Mouse (Mus musculus) midbrain, embryonic 14.5 days (tissue): ENCODE measurements around the gene Ephb4. TPM values are rescaled to one million over a fixed set of nuclear protein-coding genes. Genes with fewer than 3 reads are reported as not detected.

Source experiments
- ATAC-seq: fragments of 200-750 bp; cut with Nextera tagmentation; 2 replicates; pipeline ENCODE4 v1.8.0; 2017; ENCODE audit warnings: moderate number of reproducible peaks, moderate library complexity; ENCODE audit not compliant: low FRiP score, low TSS enrichment
- DNase-seq: peaks from one replicate; pipeline ENCODE4 v3.0.0-alpha.2; 2015
- H3K27ac ChIP-seq: fragments of 300-500 bp; sonication (generic); replicated peaks from 2 replicates; pipeline ENCODE4 v1.5.1; 2014; ENCODE audit warnings: mild to moderate bottlenecking, low read depth, low read length, moderate library complexity
- H3K27me3 ChIP-seq: fragments of 300-500 bp; sonication (generic); 2 replicates; pipeline ENCODE4 v1.6.1; 2014; ENCODE audit warnings: low read length, control low read depth, mixed read lengths; ENCODE audit not compliant: control insufficient read depth, insufficient read depth
- H3K36me3 ChIP-seq: fragments of 300-500 bp; sonication (generic); 2 replicates; pipeline ENCODE4 v1.6.1; 2014; ENCODE audit warnings: low read length, control low read depth; ENCODE audit not compliant: control insufficient read depth, insufficient read depth
- H3K4me1 ChIP-seq: fragments of 300-500 bp; sonication (generic); 2 replicates; pipeline ENCODE4 v1.6.1; 2014; ENCODE audit warnings: mild to moderate bottlenecking, antibody characterized with exemption, low read length, control low read depth; ENCODE audit not compliant: control insufficient read depth, insufficient read depth
- H3K4me2 ChIP-seq: fragments of 300-500 bp; sonication (generic); 2 replicates; pipeline ENCODE4 v1.6.1; 2014; ENCODE audit warnings: mild to moderate bottlenecking, low read length, moderate library complexity
- H3K4me3 ChIP-seq: fragments of 300-500 bp; sonication (generic); replicated peaks from 2 replicates; pipeline ENCODE4 v1.5.1; 2014; ENCODE audit warnings: low read depth, low read length
- H3K9ac ChIP-seq: fragments of 300-500 bp; sonication (generic); replicated peaks from 2 replicates; pipeline ENCODE4 v1.6.1; 2014; ENCODE audit warnings: mild to moderate bottlenecking, low read length, moderate library complexity
- H3K9me3 ChIP-seq: fragments of 300-500 bp; sonication (generic); 2 replicates; pipeline ENCODE4 v1.6.1; 2016; ENCODE audit warnings: low read length, control low read depth, mixed read lengths; ENCODE audit not compliant: control insufficient read depth
- WGBS: fragments of 180-500 bp; shearing (Covaris S2); extraction: QIAGEN DNeasy Blood & Tissue Kit; methylation state at CpG from one replicate; pipeline ENCODE4 v1.1.7; 2014; 5-methylcytosine and 5-hydroxymethylcytosine counted together
- polyA plus RNA-seq: library from polyadenylated mRNA; unstranded; fragments of >200 nt; fragmentation: Nextera tagmentation; extraction: Ambion mirVana; gene quantifications from 2 replicates; pipeline ENCODE4 v1.2.1, GENCODE M21; 2014

The Ephb4 gene
- polyA plus RNA-seq, 1 experiment from 2014 or later: 8.5 TPM

DNA sequence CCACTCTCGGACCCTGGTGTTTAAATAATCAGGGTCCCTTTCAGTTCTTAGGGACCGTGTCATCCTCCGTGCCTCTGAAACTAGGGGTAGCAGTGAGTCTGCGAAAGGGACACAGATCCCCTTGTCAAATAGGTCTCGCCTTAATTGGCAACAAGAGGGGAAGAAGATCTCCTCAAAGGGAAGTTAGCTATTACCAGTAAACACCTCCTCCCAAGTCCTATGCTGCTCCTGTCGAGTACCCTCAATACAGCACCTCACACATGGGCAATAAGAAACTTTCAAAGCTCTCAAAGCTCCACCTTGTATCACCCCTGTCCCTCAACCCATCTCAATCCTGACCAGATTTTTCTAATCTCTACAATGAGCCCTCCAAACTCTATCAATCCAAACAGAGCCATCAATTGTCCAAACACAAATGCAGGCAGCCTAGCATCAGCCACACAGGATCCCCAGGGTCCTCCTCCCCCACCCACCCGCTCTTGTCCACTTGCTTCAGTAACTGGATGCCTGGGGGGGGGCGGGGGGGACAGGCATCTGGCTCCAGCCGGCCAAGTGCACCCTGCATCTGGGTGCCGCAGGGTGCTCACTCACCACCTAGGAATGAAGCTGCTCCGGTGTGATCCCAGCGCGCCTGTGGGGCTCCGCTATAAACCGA is 16.9 kb upstream of the Ephb4 start:
- Histone ChIP-seq H3K9me3 (no peaks in the 10 kb centered on the region), H3K27ac (peak overlapping the region; percentile 75), H3K4me1 (peaks cover 8% of the 10 kb centered on the region; the same call in 1 of the 2 replicates), H3K4me3 (peak overlapping the region; percentile 54), H3K9ac (peak overlapping the region; percentile 81), H3K36me3 (peaks cover 5% of the 10 kb centered on the region; the same call in 1 of the 2 replicates), H3K4me2 (peak overlapping the region; percentile 75), H3K27me3 (no peaks in the 10 kb centered on the region)
- 15% methylated on average over 15 of the region's 15 CpGs for WGBS
- peak; percentile 56 for ATAC-seq
- no peak for DNase-seq

DNA sequence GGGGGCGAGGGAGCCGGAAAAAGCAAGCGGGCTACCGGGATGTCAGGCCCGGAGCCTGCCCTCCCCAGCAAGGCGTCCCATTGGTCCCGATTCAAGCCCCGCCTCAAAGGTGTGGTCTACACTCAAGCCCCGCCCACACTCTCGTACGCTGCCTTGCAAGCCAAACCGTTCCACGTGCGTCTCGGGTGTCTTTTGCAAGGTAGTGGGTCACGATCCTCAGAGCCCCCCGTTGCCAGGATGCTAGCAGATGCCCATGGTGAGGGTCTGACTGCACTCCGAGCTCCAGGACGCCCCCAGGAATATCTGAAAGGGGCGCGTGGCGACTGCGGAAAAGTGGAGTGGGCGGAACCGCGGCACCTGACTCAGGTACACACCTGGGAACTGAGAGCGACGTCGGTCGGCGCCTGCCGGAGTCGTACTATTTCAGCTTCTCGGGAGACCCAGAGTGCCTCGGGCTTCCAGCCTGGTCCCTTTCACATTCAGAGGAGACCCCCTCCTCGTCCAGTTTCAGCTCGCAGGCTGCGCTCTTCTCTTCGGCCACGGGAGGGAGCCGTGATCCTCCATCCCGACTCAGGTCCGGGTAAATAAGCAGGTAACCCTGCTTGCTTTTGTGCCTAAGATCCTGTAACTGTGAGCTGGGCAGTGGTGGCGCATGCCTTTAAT is 16.3 kb upstream of the Ephb4 start, which contains the start of gene Slc12a9:
Gene Slc12a9 (minus strand): TSS at position 86 of the 663 bp plus-strand sequence.
- peak within 1 kb of the TSS; percentile 81 for H3K9ac ChIP-seq
- peaks cover 8% of the 10 kb centered on the region; the same call in 1 of the 2 replicates for H3K4me1 ChIP-seq
- no peaks in the 10 kb centered on the region for H3K9me3 ChIP-seq
- WGBS: under 1% methylated on average over 44 of the region's 44 CpGs
- DNase-seq (peak; percentile 98), ATAC-seq (peak; percentile 92)
- H3K36me3 ChIP-seq: no peaks in the 10 kb centered on the region
- peak within 1 kb of the TSS; percentile 75 for H3K4me2 ChIP-seq
- H3K27ac ChIP-seq: peak within 1 kb of the TSS; percentile 75
- no peaks in the 10 kb centered on the region for H3K27me3 ChIP-seq
- peak within 1 kb of the TSS; percentile 54 for H3K4me3 ChIP-seq

DNA sequence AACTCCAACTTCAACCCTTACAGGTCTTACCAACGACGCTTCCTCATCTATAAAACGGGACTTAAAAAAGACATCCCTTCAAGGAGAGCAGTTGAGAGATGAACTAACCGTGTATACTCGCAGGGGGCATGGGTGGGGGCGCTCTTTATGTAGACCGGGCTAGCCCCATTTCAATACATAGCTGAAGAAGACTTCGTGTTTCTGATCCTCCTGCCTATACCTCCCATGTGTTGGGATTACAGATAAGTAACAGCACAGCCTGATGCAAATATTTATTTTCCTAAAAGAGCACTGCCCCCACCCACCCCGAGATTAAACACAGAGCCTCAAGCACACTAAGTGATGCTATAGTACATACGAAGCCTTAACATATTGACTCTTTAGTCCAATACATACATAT is 15.6 kb upstream of the Ephb4 start:
- H3K36me3 ChIP-seq: no peaks in the 10 kb centered on the region
- no peak overlapping the region for H3K9ac ChIP-seq
- WGBS: 52% methylated on average over 10 of the region's 10 CpGs
- H3K9me3 ChIP-seq: no peaks in the 10 kb centered on the region
- H3K4me3 ChIP-seq: no peak overlapping the region
- peak overlapping the region; percentile 75 for H3K4me2 ChIP-seq
- ATAC-seq (no peak), DNase-seq (no peak)
- H3K27ac ChIP-seq: no peak overlapping the region
- peaks cover 14% of the 10 kb centered on the region for H3K4me1 ChIP-seq
- H3K27me3 ChIP-seq: no peaks in the 10 kb centered on the region

DNA sequence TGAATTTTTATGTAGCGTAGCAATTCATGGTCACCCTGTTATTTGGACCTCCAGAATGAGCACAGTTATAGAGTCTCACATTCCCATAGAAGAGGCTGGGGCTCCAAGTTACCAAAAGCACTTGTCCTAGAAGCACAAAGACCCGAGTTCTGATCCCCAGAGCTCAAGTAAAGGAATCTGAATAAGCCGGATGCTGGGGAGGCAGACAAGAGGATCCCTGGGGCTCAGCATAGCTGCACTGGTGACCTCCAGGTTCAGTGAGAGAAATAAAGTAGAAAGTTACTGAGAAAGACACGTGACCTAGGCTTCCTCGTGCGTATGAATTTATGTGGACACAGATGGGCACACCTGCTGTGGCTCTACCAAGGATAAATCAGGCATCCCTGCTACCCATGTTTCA is 14.8 kb upstream of the Ephb4 start:
- WGBS: 66% methylated on average over 6 of the region's 6 CpGs
- H3K27me3 ChIP-seq: no peaks in the 10 kb centered on the region
- peaks cover 20% of the 10 kb centered on the region for H3K4me1 ChIP-seq
- H3K4me2 ChIP-seq: no peak overlapping the region
- no peaks in the 10 kb centered on the region for H3K9me3 ChIP-seq
- no peaks in the 10 kb centered on the region for H3K36me3 ChIP-seq
- H3K4me3 ChIP-seq: no peak overlapping the region
- ATAC-seq: no peak
- DNase-seq: no peak
- no peak overlapping the region for H3K27ac ChIP-seq
- H3K9ac ChIP-seq: no peak overlapping the region

DNA sequence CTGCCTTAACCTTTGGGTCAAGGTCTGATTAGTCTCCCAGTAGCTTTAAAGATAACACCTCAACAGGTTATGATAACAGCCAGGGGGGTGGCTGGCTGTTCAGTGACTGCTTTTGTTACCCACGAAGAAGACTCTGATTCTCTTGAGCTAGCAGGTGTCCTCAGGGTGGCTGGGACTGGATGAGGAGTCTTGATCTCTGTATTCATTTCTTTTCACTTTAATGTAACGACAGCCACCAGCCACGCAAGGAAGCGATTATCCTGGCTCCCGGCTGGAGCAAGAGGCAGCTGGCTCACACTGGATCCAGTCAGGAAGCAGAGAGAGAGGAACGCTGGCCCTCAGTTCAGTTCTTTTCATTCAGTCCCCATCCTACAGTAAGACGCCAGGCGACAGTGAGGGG is 12.7 kb upstream of the Ephb4 start:
- Histone ChIP-seq H3K27ac (no peak overlapping the region), H3K4me3 (no peak overlapping the region), H3K9ac (peak overlapping the region; percentile 7; the same call in 1 of the 2 replicates), H3K36me3 (no peaks in the 10 kb centered on the region), H3K4me1 (peaks cover 19% of the 10 kb centered on the region), H3K4me2 (no peak overlapping the region), H3K9me3 (no peaks in the 10 kb centered on the region), H3K27me3 (no peaks in the 10 kb centered on the region)
- DNase-seq: no peak
- 53% methylated on average over 8 of the region's 8 CpGs for WGBS
- no peak for ATAC-seq

DNA sequence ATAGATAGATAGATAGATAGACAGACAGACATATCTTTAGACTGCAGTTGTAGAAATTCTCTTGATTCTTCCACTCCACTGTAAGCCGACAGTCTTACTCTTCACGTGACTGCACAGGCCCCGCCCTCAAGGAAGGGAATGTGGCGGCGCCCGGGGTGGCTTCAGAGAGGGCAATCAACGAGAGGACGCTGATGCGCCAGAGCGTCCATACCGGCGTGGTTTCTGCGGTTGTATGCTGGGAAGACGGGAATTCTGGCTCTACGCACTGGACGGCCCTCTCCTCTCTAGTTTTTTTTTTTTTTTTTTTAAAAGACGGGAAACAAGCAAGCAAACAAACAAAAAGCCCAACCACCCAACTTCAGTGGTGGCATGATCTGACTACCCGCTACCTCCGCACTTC is 11.7 kb upstream of the Ephb4 start:
- ATAC-seq (peak; percentile 88), DNase-seq (peak; percentile 96)
- H3K4me2 ChIP-seq: peak overlapping the region; percentile 68
- peak overlapping the region; percentile 39 for H3K4me3 ChIP-seq
- WGBS: under 1% methylated on average over 19 of the region's 19 CpGs
- no peaks in the 10 kb centered on the region for H3K27me3 ChIP-seq
- H3K27ac ChIP-seq: peak overlapping the region; percentile 81
- H3K36me3 ChIP-seq: no peaks in the 10 kb centered on the region
- no peaks in the 10 kb centered on the region for H3K9me3 ChIP-seq
- peaks cover 12% of the 10 kb centered on the region for H3K4me1 ChIP-seq
- H3K9ac ChIP-seq: peak overlapping the region; percentile 53

DNA sequence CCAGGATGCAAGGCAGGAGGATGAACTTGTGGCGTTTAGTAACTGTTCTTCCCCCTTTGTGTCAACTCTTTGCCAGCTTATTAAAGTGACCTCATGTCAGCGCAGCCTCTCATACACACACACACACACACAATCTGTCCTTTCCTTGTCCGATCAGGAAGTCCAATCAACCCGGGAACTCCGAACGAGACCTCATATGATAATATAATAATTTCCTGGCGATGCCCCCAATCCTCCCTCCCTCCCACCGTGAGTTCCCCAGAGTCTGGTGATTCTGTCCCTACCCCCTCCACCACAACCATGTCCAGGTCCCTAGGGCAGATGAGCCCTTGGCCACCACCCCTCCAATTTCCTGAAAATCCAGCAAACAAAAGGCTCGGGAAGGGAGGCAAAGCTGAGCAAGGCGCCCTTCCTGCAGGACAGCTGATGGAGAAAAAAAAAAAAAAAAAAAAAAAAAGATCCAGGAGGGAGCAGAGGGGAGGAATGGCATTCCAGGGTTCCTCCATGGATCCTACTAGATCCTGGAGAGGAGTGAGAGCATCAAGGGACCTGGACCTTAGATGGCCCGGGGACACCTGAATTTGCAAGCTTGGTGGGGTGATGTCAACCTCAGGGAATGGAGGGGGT is 11.1 kb upstream of the Ephb4 start:
- 2% methylated on average over 11 of the region's 11 CpGs for WGBS
- H3K27me3 ChIP-seq: no peaks in the 10 kb centered on the region
- ATAC-seq: peak; percentile 26; the same call in 1 of the 2 replicates

DNA sequence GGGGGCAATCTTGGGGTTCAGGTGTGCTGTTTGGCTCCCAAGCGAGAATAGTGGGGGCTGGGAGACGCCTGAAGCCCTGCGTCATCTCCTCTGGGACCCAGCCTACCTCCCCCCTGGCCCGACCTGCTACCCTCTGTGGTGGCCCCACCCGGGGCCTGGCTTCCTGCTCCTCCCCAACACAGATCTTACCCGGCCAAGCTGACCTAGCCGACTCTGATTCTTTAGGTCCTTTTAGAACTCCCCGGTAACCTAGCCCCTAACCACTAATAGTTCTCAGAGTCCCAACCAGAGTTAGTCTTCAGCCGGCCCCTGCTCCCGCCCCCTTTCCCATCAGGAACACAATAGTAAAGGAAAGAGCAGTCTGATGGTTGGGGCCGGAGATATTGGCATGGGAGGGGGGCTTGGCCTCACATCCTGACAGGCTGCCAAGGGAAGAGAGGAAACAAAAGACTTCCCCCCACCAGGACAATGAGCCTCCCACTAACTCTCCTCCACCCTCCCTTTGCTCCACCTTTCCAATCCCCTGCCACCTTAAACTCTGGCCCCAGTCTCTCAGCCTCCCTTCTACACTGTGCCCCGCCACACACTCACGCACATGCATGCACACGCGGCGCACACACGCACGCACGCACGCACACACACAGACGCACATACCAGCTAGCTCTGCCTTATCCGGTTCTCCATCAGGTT is 10.5 kb upstream of the Ephb4 start:
- H3K27ac ChIP-seq: peak overlapping the region; percentile 81
- peaks cover 12% of the 10 kb centered on the region for H3K4me1 ChIP-seq
- peak overlapping the region; percentile 39 for H3K4me3 ChIP-seq
- 3% methylated on average over 22 of the region's 22 CpGs for WGBS
- peak overlapping the region; percentile 53 for H3K9ac ChIP-seq
- no peaks in the 10 kb centered on the region for H3K27me3 ChIP-seq
- H3K4me2 ChIP-seq: peak overlapping the region; percentile 68
- H3K36me3 ChIP-seq: no peaks in the 10 kb centered on the region
- no peaks in the 10 kb centered on the region for H3K9me3 ChIP-seq
- ATAC-seq (peak; percentile 59), DNase-seq (peak; percentile 66)

More for the DNA sequence above, 11.1 kb upstream of the Ephb4 start:
- peaks cover 12% of the 10 kb centered on the region for H3K4me1 ChIP-seq
- DNase-seq: peak; percentile 68
- no peaks in the 10 kb centered on the region for H3K36me3 ChIP-seq
- H3K9ac ChIP-seq: peak overlapping the region; percentile 53
- H3K4me3 ChIP-seq: peak overlapping the region; percentile 39
- H3K4me2 ChIP-seq: peak overlapping the region; percentile 68
- peak overlapping the region; percentile 81 for H3K27ac ChIP-seq
- no peaks in the 10 kb centered on the region for H3K9me3 ChIP-seq
